ENCODE assay signal across 9 mouse cellular contexts in the genomic region with DNA sequence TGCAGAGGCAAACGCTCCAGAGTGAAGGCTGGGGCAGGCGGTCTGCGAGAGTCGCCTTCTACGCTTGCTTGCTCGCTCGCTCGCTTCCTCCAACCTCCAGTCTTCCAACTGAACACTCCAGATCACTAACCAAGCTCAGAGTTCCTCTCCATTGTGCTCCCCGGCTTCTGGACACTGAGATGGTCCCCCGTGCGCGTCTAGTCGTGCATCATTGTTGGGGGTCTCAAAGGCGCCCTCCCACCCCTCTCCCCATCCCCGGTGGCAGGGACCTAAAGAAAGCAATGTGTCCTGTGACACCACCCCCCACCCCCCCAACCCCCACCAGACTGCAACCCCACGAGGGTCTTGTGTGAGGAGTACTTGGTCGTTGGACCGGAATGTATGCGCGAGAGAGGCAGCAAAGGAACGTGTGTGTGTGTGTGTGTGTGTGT. TPM values are rescaled to one million over a fixed set of nuclear protein-coding genes. Genes with fewer than 3 reads are reported as not detected.
DNase-seq lines count a peak whose midpoint lies in the region; ATAC-seq and TF ChIP-seq lines count a peak whose summit lies in the region.
"Had no signal": no experiment of that assay in that cellular context is flagged by ENCODE, and none has a peak within 500 bp of the region (broad histone marks: within the 10 kb centered on the region; RNA-seq: fewer than 3 reads in every experiment).

No protein-coding gene starts in this region.

- ATAC-seq in hindbrain, embryonic 15.5 days (ENCODE audit: low FRiP score, low read depth) = peak; percentile 65

- H3K4me2 ChIP-seq in hindbrain, embryonic 15.5 days = peak overlapping the region; percentile 95

- H3K4me1 ChIP-seq in hindbrain, embryonic 15.5 days (replicated peaks) = peaks cover 18% of the 10 kb centered on the region

- TF ChIP-seq CTCF in left cerebral cortex, adult 2 months (IDR thresholded peaks at IDR 0.05) = no peak

- H3K4me3 ChIP-seq in hindbrain, embryonic 15.5 days = peak overlapping the region; percentile 74
- no peak overlapping the region for H3K4me3 ChIP-seq in left cerebral cortex, adult 2 months

- DNase-seq in cerebellum, postnatal 14 days = peak; percentile 7 to 21
- no peak for DNase-seq in cerebellum, adult 8-10 months
- peak; percentile 4 for DNase-seq in thymus, postnatal 14 days
- no peak for DNase-seq in thymus, adult 18-20 months
- DNase-seq in mesoderm, embryonic 11.5 days (ENCODE audit: low read depth, low spot score) = peak; percentile 43
- DNase-seq in left cerebral cortex, adult 2 months (ENCODE audit: extremely low spot score in 1 of 2, low spot score in 2 of 2) = no peak
- no peak for DNase-seq in right cerebral cortex, adult 2 months (ENCODE audit: low spot score in 2 of 2)

- intact Hi-C loops in left cerebral cortex, adult 2 months (cut with DNase I) = loop anchor here (5.0 kb wide), 1 partner anchor 861 kb away; no protein-coding TSS in a partner anchor

- H3K27me3 ChIP-seq in hindbrain, embryonic 15.5 days = 0 out of 2 replicates have a peak, but pooled peaks cover 4% of the 10 kb centered on the region

- H3K36me3 ChIP-seq in hindbrain, embryonic 15.5 days = no peaks in the 10 kb centered on the region

- peak overlapping the region; percentile 79 for H3K27ac ChIP-seq in hindbrain, embryonic 15.5 days (replicated peaks)
- H3K27ac ChIP-seq in left cerebral cortex, adult 2 months = no peak overlapping the region

- peak overlapping the region; percentile 64 for H3K9ac ChIP-seq in hindbrain, embryonic 15.5 days

- WGBS in hindbrain, embryonic 15.5 days = under 1% methylated on average over 18 of the region's 21 CpGs

- H3K9me3 ChIP-seq in hindbrain, embryonic 15.5 days = no peaks in the 10 kb centered on the region

RNA-seq across cellular contexts. Expression of gene Ndnf, which starts 0.4 kb away (rescaled TPM):
- 11.3 and 12.7 TPM in 2 replicates for polyA plus RNA-seq in hindbrain, embryonic 15.5 days (2015; fragmentation: Nextera tagmentation; extraction: Ambion mirVana)
- total RNA-seq in left cerebral cortex, adult 2 months (2021) = 10 to 100 TPM in 1 of 2 experiments, 1 to 10 TPM in 1; 10.0 to 12.6 TPM
- polyA plus RNA-seq: C2C12 had no signal

Comparison
In these comparisons a context has a peak if more than half of its experiments do, and no peak if none do; other contexts are left out.
1. DNase-seq: peak in cerebellum, postnatal 14 days (2 of 2), thymus, postnatal 14 days (single experiment) and mesoderm, embryonic 11.5 days (single experiment); none in cerebellum, adult 8-10 months (single experiment), thymus, adult 18-20 months (0 of 2), left cerebral cortex, adult 2 months (0 of 2) and right cerebral cortex, adult 2 months (0 of 2).